Mouse (Mus musculus) erythroblast, embryonic 14.5 days (primary cell): ENCODE measurements around the gene Rab3c.

ENCODE experiments used
- GATA1 ChIP-seq: IDR thresholded peaks from 2 replicates; pipeline ENCODE4 v1.6.1; 2012; ENCODE audit warnings: low read length, inconsistent platforms, mixed read lengths
- TAL1 ChIP-seq: IDR thresholded peaks from 3 replicates; pipeline ENCODE4 v1.6.1; 2012; ENCODE audit warnings: low read length, inconsistent platforms, mixed read lengths

- TF ChIP-seq GATA1, result no peak
- no peak for TF ChIP-seq TAL1
These were observed 256.2 kb downstream of the Rab3c start for GRCm38 (mm10) chr13:110024381-110025161.
